Mouse (Mus musculus) 3134 (cell line): ENCODE results near the gene Apopt1.
A peak's percentile ranks its signal among the peaks of the same experiment; 100 is the strongest.

Experiments used
- DNase-seq: peaks from one replicate; pipeline ENCODE4 v3.0.0-alpha.2; 2011; ENCODE audit warnings: low spot score; ENCODE audit not compliant: insufficient read length; ENCODE audit errors: extremely low read depth

Gene Apopt1

GRCm38 (mm10) chr12:111741338-111741737 lies 28.3 kb downstream of the Apopt1 start:
- peak; percentile 69 for DNase-seq

DNA sequence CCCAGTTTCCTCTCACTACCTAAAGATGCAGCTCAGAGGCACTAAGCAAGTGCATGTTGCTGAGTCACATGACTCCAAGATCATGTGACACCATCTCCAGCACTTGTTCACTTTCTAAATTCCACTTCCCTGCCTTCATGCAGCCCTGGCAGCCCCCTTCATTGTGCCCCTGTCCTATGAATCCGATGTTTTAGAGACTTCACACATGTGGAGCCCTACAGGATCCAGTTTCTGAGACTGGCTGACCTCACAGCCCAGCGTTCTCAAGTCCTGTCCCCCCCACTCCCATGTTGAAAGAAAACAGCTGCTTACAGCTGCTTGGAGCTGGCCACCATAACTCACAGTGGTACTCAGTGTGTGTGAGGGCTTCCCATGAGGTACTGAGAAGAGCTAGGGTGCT lies 30.4 kb downstream of the Apopt1 start:
- DNase-seq = no peak

GRCm38 (mm10) chr12:111743981-111744423 lies 30.9 kb downstream of the Apopt1 start:
- DNase-seq = no peak

GRCm38 (mm10) chr12:111745274-111745673 lies 32.2 kb downstream of the Apopt1 start:
- DNase-seq = no peak

GRCm38 (mm10) chr12:111746091-111746490 lies 33.0 kb downstream of the Apopt1 start:
- DNase-seq = peak; percentile 36

GRCm38 (mm10) chr12:111747421-111747820 lies 34.4 kb downstream of the Apopt1 start:
- no peak for DNase-seq

DNA sequence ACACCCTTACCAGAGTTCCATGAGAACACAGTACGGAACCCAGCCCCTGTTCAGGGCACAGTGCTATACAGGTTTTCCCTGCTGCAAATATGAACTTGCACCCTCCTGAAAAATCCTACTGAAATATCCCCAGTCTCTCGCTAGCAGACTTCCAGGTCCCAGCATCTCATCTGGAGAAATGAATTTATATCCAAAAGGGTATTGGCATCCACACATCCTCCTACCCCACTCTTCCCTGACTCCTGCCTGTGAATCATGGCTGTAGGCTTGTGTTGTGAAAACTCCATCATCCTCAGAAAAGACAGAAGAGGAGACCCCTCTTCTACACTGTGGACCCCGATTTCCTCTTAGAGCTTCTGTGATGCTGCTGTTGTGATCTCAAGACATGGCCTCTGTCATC lies 37.7 kb downstream of the Apopt1 start:
- no peak for DNase-seq

DNA sequence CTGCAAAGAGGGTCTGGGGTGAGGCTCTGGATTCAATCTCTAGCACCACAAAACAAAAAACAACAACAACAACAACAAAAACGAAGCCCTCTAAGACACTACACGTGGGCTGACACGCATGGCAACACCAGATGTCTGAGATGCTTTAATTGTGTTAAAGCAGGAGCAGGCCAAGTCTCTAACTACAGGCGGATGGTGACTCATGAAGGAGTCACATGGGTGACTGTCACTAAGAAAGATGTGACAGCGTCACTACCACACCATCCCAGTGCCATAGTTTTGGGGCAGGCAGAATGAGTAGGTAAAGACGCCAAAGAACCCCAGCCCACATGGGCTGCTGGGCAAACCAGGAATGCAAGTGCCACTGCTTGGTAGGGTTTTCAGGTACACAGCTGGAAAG lies 39.4 kb downstream of the Apopt1 start:
- peak; percentile 60 for DNase-seq

GRCm38 (mm10) chr12:111753347-111753746 lies 40.3 kb downstream of the Apopt1 start:
- peak; percentile 71 for DNase-seq

GRCm38 (mm10) chr12:111754710-111755109 lies 41.6 kb downstream of the Apopt1 start:
- DNase-seq = no peak

GRCm38 (mm10) chr12:111755231-111755630 lies 42.2 kb downstream of the Apopt1 start:
- DNase-seq = no peak

GRCm38 (mm10) chr12:111756082-111756697 lies 43.1 kb downstream of the Apopt1 start:
- DNase-seq = no peak

DNA sequence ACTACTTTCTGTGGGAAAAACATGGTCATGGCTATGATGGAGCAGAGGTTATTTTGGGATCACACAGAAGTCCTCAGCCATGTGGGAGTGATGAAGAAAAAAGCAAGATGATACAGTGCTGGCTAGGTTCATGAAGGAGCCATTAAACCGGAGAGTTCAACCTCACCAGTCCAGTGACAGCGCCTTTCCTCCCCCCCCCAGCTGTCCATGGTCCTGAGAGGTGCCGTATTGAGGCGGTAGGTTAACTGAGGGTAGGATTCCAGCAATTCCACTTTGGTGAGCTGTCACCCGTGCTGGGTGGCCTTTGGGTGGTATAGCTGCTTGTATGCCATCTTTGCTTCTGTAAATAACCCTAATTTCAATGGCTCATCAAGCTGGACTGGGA lies 43.6 kb downstream of the Apopt1 start:
- DNase-seq = peak; percentile 44

DNA sequence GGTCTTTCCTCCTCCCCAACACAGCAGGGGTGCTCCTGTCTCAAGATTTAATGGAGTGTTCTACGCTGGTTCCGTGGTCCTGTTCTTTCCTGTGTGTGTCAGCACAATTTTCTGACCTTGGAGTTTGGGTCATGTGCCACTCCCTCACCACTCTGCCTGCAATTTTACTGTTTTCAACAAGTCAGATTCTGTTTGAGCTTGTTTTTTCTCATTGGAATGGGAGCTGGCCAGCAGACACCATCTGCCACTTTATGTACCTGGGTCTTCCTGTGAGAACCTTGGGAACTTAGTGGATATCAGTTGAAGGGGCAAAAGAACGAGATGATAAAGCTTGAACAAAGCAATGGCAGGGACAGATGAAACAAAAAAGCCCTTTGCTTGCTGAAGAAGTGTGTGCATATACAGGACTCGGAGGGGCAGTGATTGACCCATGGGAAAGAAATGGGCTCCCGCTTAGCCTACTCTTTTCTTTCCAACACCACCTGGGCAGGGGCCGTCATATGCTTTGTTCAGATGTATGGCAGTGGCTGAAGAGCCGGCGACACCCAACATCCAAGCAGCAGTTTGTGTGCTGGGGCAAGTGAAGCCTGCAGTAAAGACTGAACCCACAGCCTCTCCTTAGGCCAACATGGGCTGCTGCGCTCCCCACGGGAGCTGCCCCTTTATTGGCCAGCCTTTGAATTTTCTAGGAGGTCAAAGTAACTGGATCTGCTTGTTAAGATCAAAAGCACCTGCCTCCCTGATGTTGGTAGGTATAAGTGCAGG lies 44.7 kb downstream of the Apopt1 start:
- no peak for DNase-seq

- peak; percentile 87 for DNase-seq
Observed at GRCm38 (mm10) chr12:111758381-111759175, 45.5 kb downstream of the Apopt1 start, which contains the start of gene Klc1. TSS of gene Klc1 (plus strand) at chr12:111758849.

- DNase-seq = peak; percentile 79
Observed at GRCm38 (mm10) chr12:111759176-111760061, 46.4 kb downstream of the Apopt1 start.

DNA sequence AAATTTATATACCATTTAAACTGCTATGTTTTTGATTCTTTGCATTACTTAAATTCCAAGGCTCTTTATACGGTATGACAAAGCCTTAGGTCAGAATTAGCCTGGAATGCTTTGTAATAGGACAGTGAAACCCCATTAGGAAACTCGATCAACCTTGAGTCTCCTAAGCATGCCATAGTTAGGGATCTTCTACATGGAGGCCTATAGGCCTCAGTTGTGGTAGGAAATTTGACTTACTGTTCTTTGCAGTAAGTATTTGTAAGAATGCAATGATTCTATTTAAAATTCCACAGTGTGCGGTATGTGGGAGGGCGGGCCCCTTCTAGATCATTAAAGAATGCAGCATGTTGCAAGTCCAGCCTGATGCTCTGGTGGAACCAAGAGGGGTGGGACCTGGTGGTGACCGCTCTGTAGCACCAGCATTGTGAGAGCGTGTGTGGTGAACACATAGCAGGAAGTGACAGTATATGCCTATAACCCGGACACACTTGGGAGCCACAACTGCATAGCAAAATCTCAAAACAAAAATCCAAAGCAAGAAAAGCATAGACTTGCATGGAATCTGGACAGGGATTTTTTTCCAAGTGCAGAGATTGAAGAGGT lies 47.3 kb downstream of the Apopt1 start:
- DNase-seq = no peak

DNA sequence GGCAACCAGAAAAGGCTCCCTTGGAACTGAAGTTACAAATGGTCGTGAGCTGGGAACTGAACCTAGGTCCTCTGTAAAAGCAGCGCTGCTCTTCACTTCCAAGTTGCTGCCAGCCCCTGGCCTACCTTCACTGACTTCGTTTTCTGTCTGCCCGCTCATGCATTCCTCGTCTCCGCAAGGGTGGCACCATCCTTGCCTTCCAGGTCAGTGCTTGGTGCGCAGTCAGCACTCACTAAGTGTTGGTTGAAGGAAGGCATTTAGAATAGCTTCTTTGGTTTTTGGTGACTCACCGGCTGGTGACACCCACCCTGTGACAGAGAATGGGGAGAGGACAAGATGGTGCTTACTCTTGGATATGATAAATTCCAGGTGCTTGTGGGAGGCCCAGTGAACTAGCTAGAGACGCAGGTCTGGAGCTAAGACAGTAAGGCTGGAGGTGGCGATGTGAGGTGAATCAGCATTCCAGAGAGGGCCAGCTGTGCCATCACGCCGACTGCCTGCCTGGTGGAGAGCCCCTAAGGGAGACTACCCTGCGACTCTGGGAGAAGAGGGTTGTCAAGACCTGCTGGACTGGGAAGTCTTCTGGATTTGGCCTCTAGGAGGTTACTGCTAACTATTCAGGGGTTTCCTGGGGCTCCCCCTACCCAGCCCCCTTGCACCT lies 49.7 kb downstream of the Apopt1 start:
- no peak for DNase-seq
